Mouse (Mus musculus) layer of hippocampus, postnatal 10 days (tissue): ENCODE measurements around the gene Olfr552. TPM values are rescaled to one million over a fixed set of nuclear protein-coding genes. Genes with fewer than 3 reads are reported as not detected.
A peak's percentile ranks its signal among the peaks of the same experiment; 100 is the strongest.
"Not testable (repeated sequence)": the region's sequence is repeated elsewhere in the genome, so short reads cannot be mapped to it uniquely, and the experiment has no call there.

Experiments
- DNase-seq, 2 experiments: peaks; one replicate each; pipeline ENCODE4 v3.0.0; 2021; ENCODE audit warnings: low spot score in 2 of 2
- long read RNA-seq: library from polyadenylated mRNA; stranded (forward); transcript quantifications from one replicate; pipeline ENCODE4 v2.0.0, GENCODE M21; 2023
- total RNA-seq, 2 experiments: library from RNA; stranded (reverse); gene quantifications; 2 replicates each; pipeline ENCODE4 v1.2.3; 2021

Olfr552 gene
- total RNA-seq = under 1 TPM; 0.13 to 0.18 TPM
- long read RNA-seq = 0 reads

- no peak for DNase-seq
These were observed at the start of gene Olfr552 for GRCm38 (mm10) chr7:102597378-102598031. TSS of gene Olfr552 (plus strand) at chr7:102597770.

- DNase-seq = no peak
These were observed 48.0 kb upstream of the Olfr552 start, which contains the start of gene Olfr549 for GRCm38 (mm10) chr7:102549570-102549969. TSS of gene Olfr549 (plus strand) at chr7:102549870.

GRCm38 (mm10) chr7:102553279-102553678 is 44.3 kb upstream of the Olfr552 start:
- DNase-seq = no peak

- peak; percentile 49 to 64 for DNase-seq
These were observed 32.3 kb upstream of the Olfr552 start, which contains the start of gene Trim21 for GRCm38 (mm10) chr7:102564999-102565997. TSS of gene Trim21 (minus strand) at chr7:102565486.

GRCm38 (mm10) chr7:102566219-102566618 is 31.4 kb upstream of the Olfr552 start:
- DNase-seq = no peak

GRCm38 (mm10) chr7:102571142-102571541 is 26.4 kb upstream of the Olfr552 start, which contains the start of gene Olfr550:
TSS of gene Olfr550 (plus strand) at chr7:102571442.
- no peak for DNase-seq

DNA sequence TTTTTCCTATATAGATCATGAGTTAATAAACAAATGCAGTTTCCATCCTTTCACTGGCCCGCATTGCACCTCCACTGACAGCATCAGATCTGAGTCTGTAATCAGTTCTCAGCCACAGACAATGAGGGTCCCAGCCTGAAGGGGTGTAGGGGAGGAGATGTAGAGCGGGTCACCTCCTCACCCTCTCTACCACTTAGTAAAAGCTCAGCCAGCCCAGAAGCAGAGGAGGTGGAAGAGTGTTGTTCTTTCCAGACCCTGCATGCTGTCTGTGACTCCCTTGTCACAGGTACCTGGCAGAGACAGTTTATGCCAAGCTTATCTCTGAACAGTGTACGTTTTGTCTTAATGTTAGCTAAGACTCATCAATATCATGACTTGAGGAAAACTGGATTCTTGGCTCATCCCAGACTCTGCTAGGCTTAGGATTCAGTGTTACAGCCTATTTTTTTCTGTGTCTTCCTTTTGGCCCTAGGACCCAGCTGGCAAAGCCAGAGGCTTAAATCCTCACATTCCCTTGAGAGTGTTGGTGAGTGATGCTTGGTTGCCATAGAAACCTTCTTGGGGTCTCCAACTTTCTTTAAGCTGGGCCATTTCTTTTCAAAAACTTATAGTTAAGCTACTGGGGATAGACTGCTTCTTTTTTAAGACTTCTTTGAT is 24.3 kb upstream of the Olfr552 start:
- DNase-seq = no peak

DNA sequence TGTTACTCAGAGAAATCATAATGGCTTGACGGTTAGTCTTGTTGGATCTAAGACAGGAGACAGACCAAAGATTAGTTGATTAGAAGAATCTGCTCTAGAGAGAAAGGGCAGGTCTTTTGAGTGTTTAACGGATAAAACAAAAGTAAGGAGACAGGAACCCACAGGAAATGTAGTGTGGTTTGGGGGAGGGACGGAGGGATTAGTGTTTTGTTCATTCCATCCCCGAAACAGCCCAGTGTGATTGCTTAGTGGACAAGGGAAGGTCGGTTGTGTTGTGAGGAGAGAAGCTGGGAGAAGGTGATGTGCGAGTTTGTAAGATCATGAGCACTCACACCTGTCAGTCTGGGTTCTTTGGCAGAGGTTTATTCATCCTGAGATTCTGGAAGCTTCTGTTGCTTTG is 21.6 kb upstream of the Olfr552 start:
- DNase-seq = no peak

GRCm38 (mm10) chr7:102591786-102592185 is 5.8 kb upstream of the Olfr552 start, which contains the start of gene Olfr551:
TSS of gene Olfr551 (minus strand) at chr7:102591886.
- DNase-seq = no peak

- no peak for DNase-seq
These were observed 20.5 kb downstream of the Olfr552 start, which contains the start of gene Olfr553 for GRCm38 (mm10) chr7:102618118-102618517. TSS of gene Olfr553 (minus strand) at chr7:102618218.

- DNase-seq = no peak
These were observed 22.0 kb downstream of the Olfr552 start for GRCm38 (mm10) chr7:102619608-102620007.

DNA sequence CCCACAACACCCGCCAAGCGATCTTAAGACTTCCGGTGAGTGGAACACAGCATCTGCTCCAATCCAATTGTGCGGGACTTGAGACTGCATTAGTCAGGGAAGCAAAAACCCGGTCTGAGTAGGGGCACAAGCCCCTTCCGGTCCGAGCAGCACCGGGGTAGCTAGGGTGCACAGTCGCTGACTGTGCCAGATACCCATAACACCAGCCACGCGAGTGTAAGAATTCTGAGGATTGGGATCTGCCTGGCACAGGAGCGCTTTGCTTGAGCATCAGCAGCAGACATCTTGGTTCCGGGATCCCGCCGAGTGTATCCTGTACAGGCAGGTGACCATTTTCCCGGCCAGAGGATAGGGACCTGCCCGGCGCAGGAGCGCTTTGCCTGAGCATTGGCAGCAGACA is 22.8 kb downstream of the Olfr552 start:
- not testable (repeated sequence) for DNase-seq

DNA sequence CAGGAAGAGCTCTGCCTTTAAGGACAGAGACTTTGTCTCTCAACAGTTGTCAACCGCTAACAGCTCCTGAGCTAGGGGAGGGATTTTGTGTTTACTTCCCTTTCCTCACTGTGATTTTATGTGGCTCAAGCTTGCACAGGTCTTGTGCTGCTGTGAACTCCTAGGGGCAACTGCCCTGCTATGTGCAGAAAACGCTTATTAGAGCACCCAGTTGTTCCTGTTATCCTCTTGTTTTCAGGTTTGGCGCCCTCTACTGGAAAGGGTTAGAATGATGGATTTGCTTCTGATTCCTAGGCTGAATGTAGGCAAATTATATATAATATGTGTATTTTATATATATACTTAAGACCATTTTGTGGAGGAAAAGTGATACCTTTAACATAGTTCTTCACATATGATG is 39.1 kb downstream of the Olfr552 start:
- DNase-seq = peak; percentile 19 to 33

GRCm38 (mm10) chr7:102638132-102638531 is 40.6 kb downstream of the Olfr552 start, which contains the start of gene Olfr554:
TSS of gene Olfr554 (plus strand) at chr7:102638432.
- DNase-seq = no peak

GRCm38 (mm10) chr7:102644945-102645344 is 47.4 kb downstream of the Olfr552 start:
- DNase-seq = not testable (repeated sequence)

Other genes with a start within 250 kb of the Olfr552 start
- gene Rrm1, start 156.1 kb upstream of the Olfr552 start, total RNA-seq = 10 to 100 TPM; 15.6 to 18.8 TPM
- gene Olfr543, start 116.1 kb upstream of the Olfr552 start, total RNA-seq = not detected
- not detected for gene Olfr544, start 109.5 kb upstream of the Olfr552 start, total RNA-seq
- gene Olfr545, start 98.2 kb upstream of the Olfr552 start, total RNA-seq = not detected
- gene Olfr547, start 63.0 kb upstream of the Olfr552 start, total RNA-seq = not detected
- not detected for gene Olfr548-ps1, start 56.9 kb upstream of the Olfr552 start, total RNA-seq
- not detected for gene Olfr549, start 47.9 kb upstream of the Olfr552 start, total RNA-seq
- gene Trim21, start 32.3 kb upstream of the Olfr552 start, total RNA-seq = 1 to 10 TPM; 2.4 to 3.2 TPM
- gene Olfr550, start 26.3 kb upstream of the Olfr552 start, total RNA-seq = 1 to 10 TPM in 1 of 2 experiments, under 1 TPM in 1; 0.94 to 2.7 TPM
- gene Olfr551, start 5.9 kb upstream of the Olfr552 start, total RNA-seq = not detected
- gene Olfr553, start 20.4 kb downstream of the Olfr552 start, total RNA-seq = not detected
- gene Olfr554, start 40.7 kb downstream of the Olfr552 start, total RNA-seq = not detected
- not detected for gene Olfr555, start 61.1 kb downstream of the Olfr552 start, total RNA-seq
- not detected for gene Olfr556, start 67.1 kb downstream of the Olfr552 start, total RNA-seq
- gene Trim68, start 89.6 kb downstream of the Olfr552 start, total RNA-seq = 1 to 10 TPM; 6.2 to 7.5 TPM
- gene Olfr557, start 98.1 kb downstream of the Olfr552 start, total RNA-seq = not detected
- under 1 TPM; 0.34 to 0.49 TPM for gene Olfr558, start 104.4 kb downstream of the Olfr552 start, total RNA-seq
- not detected for gene Olfr33, start 121.3 kb downstream of the Olfr552 start, total RNA-seq
- not detected for gene Olfr559, start 129.7 kb downstream of the Olfr552 start, total RNA-seq
- gene Olfr560, start 161.6 kb downstream of the Olfr552 start, total RNA-seq = not detected
- under 1 TPM; 0.23 to 0.76 TPM for gene Olfr78, start 161.7 kb downstream of the Olfr552 start, total RNA-seq
- gene Olfr561, start 173.5 kb downstream of the Olfr552 start, total RNA-seq = not detected
- gene Olfr564, start 205.7 kb downstream of the Olfr552 start, total RNA-seq = not detected